Mouse (Mus musculus) liver, embryonic 14.5 days (tissue): ENCODE data around the gene Topbp1. TPM values are rescaled to one million over a fixed set of nuclear protein-coding genes. Genes with fewer than 3 reads are reported as not detected.

ENCODE experiments used
- ATAC-seq: fragments of 200-750 bp; cut with Nextera tagmentation; 2 replicates; pipeline ENCODE4 v1.8.0; 2017; ENCODE audit warnings: moderate number of reproducible peaks, mild to moderate bottlenecking, moderate library complexity; ENCODE audit not compliant: insufficient read depth
- DNase-seq, 3 experiments: peaks; one replicate each; pipeline ENCODE4 v3.0.0-alpha.2; 2012 to 2013; ENCODE audit warnings: low read depth in 3 of 3, low spot score in 3 of 3
- H3K27ac ChIP-seq: fragments of 300-500 bp; sonication (generic); 2 replicates; pipeline ENCODE4 v1.5.1; 2014; ENCODE audit warnings: moderate library complexity, mild to moderate bottlenecking, control low read depth, inconsistent platforms
- H3K27me3 ChIP-seq: fragments of 300-500 bp; sonication (generic); 2 replicates; pipeline ENCODE4 v1.6.1; 2014; ENCODE audit warnings: mild to moderate bottlenecking, low read length, moderate library complexity; ENCODE audit not compliant: control insufficient read depth, insufficient read depth
- H3K36me3 ChIP-seq: fragments of 300-500 bp; sonication (generic); replicated peaks from 2 replicates; pipeline ENCODE4 v1.6.1; 2014; ENCODE audit warnings: low read depth; ENCODE audit not compliant: control insufficient read depth, insufficient read depth
- H3K4me1 ChIP-seq, 2 experiments: fragments of 200-500 bp in 1 of 2; fragments of 300-500 bp in 1 of 2; sonication (generic) in 1 of 2; replicated peaks; 2 replicates each; pipeline ENCODE4 v1.6.1; 2012 to 2014; ENCODE audit warnings: antibody characterized with exemption in 1 of 2, inconsistent platforms in 1 of 2, low read length in 1 of 2; ENCODE audit not compliant: control insufficient read depth in 2 of 2, insufficient read depth in 2 of 2
- H3K4me2 ChIP-seq: fragments of 300-500 bp; sonication (generic); 2 replicates; pipeline ENCODE4 v1.6.1; 2014; ENCODE audit warnings: low read depth, mild to moderate bottlenecking, control low read depth, moderate library complexity
- H3K4me3 ChIP-seq, 2 experiments: fragments of 200-500 bp in 1 of 2; fragments of 300-500 bp in 1 of 2; sonication (generic) in 1 of 2; 2 replicates each; pipeline ENCODE4 v1.5.1; 2012 to 2014; ENCODE audit warnings: low read depth in 2 of 2, low read length in 2 of 2, mild to moderate bottlenecking in 2 of 2, control low read depth in 1 of 2, inconsistent platforms in 1 of 2, moderate library complexity in 1 of 2; ENCODE audit not compliant: insufficient read depth in 1 of 2
- H3K9ac ChIP-seq: fragments of 300-500 bp; sonication (generic); replicated peaks from 2 replicates; pipeline ENCODE4 v1.6.1; 2014; ENCODE audit warnings: mild to moderate bottlenecking, control low read depth, moderate library complexity
- H3K9me3 ChIP-seq: fragments of 300-500 bp; sonication (generic); 2 replicates; pipeline ENCODE4 v1.6.1; 2016; ENCODE audit warnings: low read length, mixed read lengths; ENCODE audit not compliant: control insufficient read depth
- CTCF ChIP-seq: IDR thresholded peaks from 2 replicates; pipeline ENCODE4 v1.5.1; 2016; ENCODE audit warnings: antibody characterized with exemption, low read depth, control low read depth
- EP300 ChIP-seq: IDR thresholded peaks from 2 replicates; pipeline ENCODE4 v1.6.1; 2016; ENCODE audit warnings: antibody characterized with exemption, low read depth
- WGBS: fragments of 180-500 bp; shearing (Covaris S2); extraction: QIAGEN DNeasy Blood & Tissue Kit; methylation state at CpG from one replicate; pipeline ENCODE4 v1.1.7; 2014; ENCODE audit not compliant: insufficient replicate concordance; 5-methylcytosine and 5-hydroxymethylcytosine counted together
- polyA plus RNA-seq, 2 experiments: library from polyadenylated mRNA; depleted of rRNA in 1 of 2; stranded (reverse) in 1 of 2; unstranded in 1 of 2; fragments of >200 nt; fragmentation: Nextera tagmentation in 1 of 2; extraction: Ambion mirVana in 1 of 2; gene quantifications; 2 replicates each; pipeline versions ENCODE4 v1.2.1 to v1.2.3; 2012 to 2014

Gene Topbp1
- 25.9 and 43.3 TPM in 2 replicates for polyA plus RNA-seq (2012; rRNA removed)
- 36.4 and 42.5 TPM in 2 replicates for polyA plus RNA-seq (2014; fragmentation: Nextera tagmentation; extraction: Ambion mirVana)

GRCm38 (mm10) chr9:103304927-103305326, at the start of gene Topbp1, which contains the start of gene 1300017J02Rik:
Topbp1 (plus strand) TSS chr9:103305215.
1300017J02Rik (minus strand) TSS chr9:103305082.
- Histone ChIP-seq H3K4me1 (peaks cover 10 to 14% of the 10 kb centered on the region in 2 experiments; a peak in 3 of 4 replicates), H3K36me3 (peaks cover 27% of the 10 kb centered on the region), H3K4me3 (peak within 1 kb of the TSS; percentile 80 to 90), H3K27ac (peak within 1 kb of the TSS; percentile 83), H3K4me2 (peak within 1 kb of the TSS; percentile 76), H3K9me3 (no peaks in the 10 kb centered on the region), H3K9ac (peak within 1 kb of the TSS; percentile 70), H3K27me3 (no peaks in the 10 kb centered on the region)
- under 1% methylated on average over 49 of the region's 49 CpGs for WGBS
- TF ChIP-seq EP300 (no peak), CTCF (peak; percentile 14; the same call in 1 of the 2 replicates)
- ATAC-seq (peak; percentile 96), DNase-seq (peak; percentile 88 to 89 (median 88))

- 83% methylated on average over 4 of the region's 4 CpGs for WGBS
These were observed 39.2 kb upstream of the Topbp1 start for GRCm38 (mm10) chr9:103265778-103266177.

GRCm38 (mm10) chr9:103271104-103271503, 33.9 kb upstream of the Topbp1 start:
- H3K27ac ChIP-seq: no peak overlapping the region
- TF ChIP-seq EP300: no peak
- no peak for TF ChIP-seq CTCF
- no peak for ATAC-seq
- H3K36me3 ChIP-seq: peaks cover 46% of the 10 kb centered on the region
- no peak overlapping the region for H3K4me3 ChIP-seq
- no peak overlapping the region for H3K4me2 ChIP-seq
- no peaks in the 10 kb centered on the region for H3K9me3 ChIP-seq
- DNase-seq: no peak
- WGBS: 45% methylated on average over 4 of the region's 4 CpGs
- no peaks in the 10 kb centered on the region for H3K27me3 ChIP-seq
- peaks cover 14 to 16% of the 10 kb centered on the region in 2 experiments for H3K4me1 ChIP-seq
- no peak overlapping the region for H3K9ac ChIP-seq

More at GRCm38 (mm10) chr9:103265778-103266177, 39.2 kb upstream of the Topbp1 start:
- H3K4me3 ChIP-seq: no peak overlapping the region
- H3K4me2 ChIP-seq: no peak overlapping the region
- H3K9ac ChIP-seq: no peak overlapping the region
- no peak for DNase-seq
- H3K27me3 ChIP-seq: no peaks in the 10 kb centered on the region
- no peak overlapping the region for H3K27ac ChIP-seq
- H3K4me1 ChIP-seq: no peaks in the 10 kb centered on the region
- no peaks in the 10 kb centered on the region for H3K9me3 ChIP-seq
- TF ChIP-seq CTCF: peak; percentile 67
- TF ChIP-seq EP300: no peak
- no peak for ATAC-seq
- peaks cover 55% of the 10 kb centered on the region for H3K36me3 ChIP-seq

GRCm38 (mm10) chr9:103274819-103275218, 30.2 kb upstream of the Topbp1 start:
- DNase-seq (no peak), ATAC-seq (peak; percentile 25; the same call in 1 of the 2 replicates)
- no peak overlapping the region for H3K9ac ChIP-seq
- H3K4me1 ChIP-seq: peaks cover 16% of the 10 kb centered on the region in 2 experiments
- H3K9me3 ChIP-seq: no peaks in the 10 kb centered on the region
- 67% methylated on average over 8 of the region's 8 CpGs for WGBS
- H3K4me3 ChIP-seq: no peak overlapping the region
- TF ChIP-seq EP300 (no peak), CTCF (no peak)
- H3K4me2 ChIP-seq: no peak overlapping the region
- peaks cover 43% of the 10 kb centered on the region for H3K36me3 ChIP-seq
- no peak overlapping the region for H3K27ac ChIP-seq
- no peaks in the 10 kb centered on the region for H3K27me3 ChIP-seq

- WGBS: 41% methylated on average over 1 of the region's 1 CpGs
- Histone ChIP-seq H3K9me3 (no peaks in the 10 kb centered on the region), H3K4me3 (no peak overlapping the region), H3K36me3 (peaks cover 51% of the 10 kb centered on the region), H3K27me3 (no peaks in the 10 kb centered on the region), H3K27ac (0 out of 2 replicates have a peak overlapping the region, but pooled peaks have one; percentile 10), H3K9ac (no peak overlapping the region), H3K4me1 (peaks cover 16% of the 10 kb centered on the region in 2 experiments), H3K4me2 (no peak overlapping the region)
- peak; percentile 48; the same call in 1 of the 2 replicates for ATAC-seq
- DNase-seq: no peak
- TF ChIP-seq EP300: no peak
- no peak for TF ChIP-seq CTCF
These were observed 29.3 kb upstream of the Topbp1 start for GRCm38 (mm10) chr9:103275676-103276075.
